ENCODE assay signal across 13 mouse cellular contexts in the genomic region with DNA sequence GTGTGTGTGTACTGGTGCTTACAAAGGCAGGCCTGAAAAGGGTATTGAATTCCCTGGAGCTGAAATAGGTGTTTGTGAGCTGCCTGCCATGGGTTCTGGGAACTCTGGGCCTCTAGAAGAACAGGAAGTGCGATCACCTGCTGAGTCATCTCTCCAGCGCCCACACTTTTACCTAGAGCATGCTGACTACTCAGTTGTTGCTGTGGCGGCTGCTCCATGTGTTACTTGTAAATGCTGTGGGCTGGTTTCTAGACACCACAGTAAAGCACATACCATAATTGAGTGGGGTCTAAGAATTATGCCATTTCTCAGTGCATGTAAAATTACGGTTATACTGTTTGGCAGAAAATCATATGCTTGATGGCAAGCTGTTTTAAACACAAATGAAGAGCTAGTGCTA. TPM values are rescaled to one million over a fixed set of nuclear protein-coding genes. Genes with fewer than 3 reads are reported as not detected.
DNase-seq lines count a peak whose midpoint lies in the region; ATAC-seq lines count a peak whose summit lies in the region.
"Had no signal": no experiment of that assay in that cellular context is flagged by ENCODE, and none has a peak within 500 bp of the region (broad histone marks: within the 10 kb centered on the region; RNA-seq: fewer than 3 reads in every experiment).

No protein-coding gene starts in this region.

- intact Hi-C loops in left cerebral cortex, postnatal 14 days (cut with DNase I) = no loop called here

- peak; percentile 77 for ATAC-seq in megakaryocyte progenitor cell, adult 5-6 weeks (replicated peaks; ENCODE audit: poor library complexity)
- ATAC-seq: intestine, embryonic 16.5 days had no signal

- DNase-seq in left cerebral cortex, postnatal 14 days (ENCODE audit: low spot score in 2 of 2) = peak; percentile 37 to 54
- DNase-seq in left cerebral cortex, adult 11 months (ENCODE audit: low spot score) = no peak
- DNase-seq in CD4-positive helper T cell, adult 2 months (ENCODE audit: low read depth, low spot score) = peak; percentile 34
- DNase-seq in brain, adult 2 months (ENCODE audit: low read depth, low spot score) = peak; percentile 87
- DNase-seq in c-Kit-positive CD71-positive TER-119-positive erythroid progenitor cells, embryonic 14.5 days (ENCODE audit: low spot score) = no peak
- no peak for DNase-seq in cerebellum, adult 8-10 months
- DNase-seq: adrenal gland, postnatal 14 days; gastrocnemius, postnatal 25 days; kidney, postnatal 36 days; liver; lung, adult 2 months had no signal

RNA-seq across cellular contexts. Expression of a gene that starts 14.3 kb away (rescaled TPM):
- 1 to 10 TPM in 1 of 2 experiments, under 1 TPM in 1; 0.75 to 1.1 TPM for total RNA-seq in left cerebral cortex, postnatal 14 days (2021)
- 4.0 and 5.7 TPM in 2 replicates for total RNA-seq in megakaryocyte progenitor cell, adult 5-6 weeks (2015)
- 5.2 and 7.6 TPM in 2 replicates for total RNA-seq in megakaryocyte progenitor cell, adult 5-6 weeks (2017)

Comparison
In these comparisons a context has a peak if more than half of its experiments do, and no peak if none do; other contexts are left out.
1. DNase-seq: peak in left cerebral cortex, postnatal 14 days (2 of 2), CD4-positive helper T cell, adult 2 months (single experiment) and brain, adult 2 months (single experiment); none in left cerebral cortex, adult 11 months (single experiment), c-Kit-positive CD71-positive TER-119-positive erythroid progenitor cells, embryonic 14.5 days (single experiment) and cerebellum, adult 8-10 months (single experiment).